Mouse (Mus musculus): ENCODE results near the gene Chrdl2.
A peak's percentile ranks its signal among the peaks of the same experiment; 100 is the strongest.

Gene Chrdl2

GRCm38 (mm10) chr7:99979546-99980131 is 26.3 kb upstream of the Chrdl2 start:
- TF ChIP-seq GATA4 (IDR thresholded peaks at IDR 0.05; ENCODE audit: insufficient replicate concordance, low read length) = no peak

DNA sequence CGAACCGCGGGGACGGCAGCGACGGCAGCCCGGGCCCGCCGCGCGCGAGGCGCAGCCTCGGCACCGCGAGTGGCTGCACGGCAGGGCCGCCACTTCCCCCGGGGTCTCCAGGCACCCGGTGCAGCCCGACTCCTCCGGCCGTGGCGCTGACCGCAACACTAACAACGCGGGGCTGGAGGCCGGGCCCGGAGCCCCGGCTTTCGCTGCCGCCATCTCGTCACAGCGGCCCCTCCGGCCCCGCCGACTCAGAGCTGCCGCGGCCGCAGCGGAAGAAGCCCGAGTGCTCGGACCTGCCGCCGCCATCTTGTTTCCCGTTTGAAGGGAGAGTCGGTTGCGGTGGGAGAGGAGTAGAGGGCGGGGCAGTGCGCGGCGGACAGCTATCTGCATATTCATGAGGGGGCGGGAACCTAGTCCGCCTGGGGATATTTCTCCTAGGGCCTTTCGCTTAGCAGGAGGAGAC is 25.8 kb upstream of the Chrdl2 start, which contains the start of gene Rnf169:
Rnf169 (minus strand) TSS at position 317 of the 460 bp plus-strand sequence.
- peak; percentile 40; the same call in 1 of the 2 replicates for TF ChIP-seq GATA4 (IDR thresholded peaks at IDR 0.05; ENCODE audit: insufficient replicate concordance, low read length)

- no peak for TF ChIP-seq GATA4 (IDR thresholded peaks at IDR 0.05; ENCODE audit: insufficient replicate concordance, low read length)
Observed at GRCm38 (mm10) chr7:99981311-99981710, 24.7 kb upstream of the Chrdl2 start.

DNA sequence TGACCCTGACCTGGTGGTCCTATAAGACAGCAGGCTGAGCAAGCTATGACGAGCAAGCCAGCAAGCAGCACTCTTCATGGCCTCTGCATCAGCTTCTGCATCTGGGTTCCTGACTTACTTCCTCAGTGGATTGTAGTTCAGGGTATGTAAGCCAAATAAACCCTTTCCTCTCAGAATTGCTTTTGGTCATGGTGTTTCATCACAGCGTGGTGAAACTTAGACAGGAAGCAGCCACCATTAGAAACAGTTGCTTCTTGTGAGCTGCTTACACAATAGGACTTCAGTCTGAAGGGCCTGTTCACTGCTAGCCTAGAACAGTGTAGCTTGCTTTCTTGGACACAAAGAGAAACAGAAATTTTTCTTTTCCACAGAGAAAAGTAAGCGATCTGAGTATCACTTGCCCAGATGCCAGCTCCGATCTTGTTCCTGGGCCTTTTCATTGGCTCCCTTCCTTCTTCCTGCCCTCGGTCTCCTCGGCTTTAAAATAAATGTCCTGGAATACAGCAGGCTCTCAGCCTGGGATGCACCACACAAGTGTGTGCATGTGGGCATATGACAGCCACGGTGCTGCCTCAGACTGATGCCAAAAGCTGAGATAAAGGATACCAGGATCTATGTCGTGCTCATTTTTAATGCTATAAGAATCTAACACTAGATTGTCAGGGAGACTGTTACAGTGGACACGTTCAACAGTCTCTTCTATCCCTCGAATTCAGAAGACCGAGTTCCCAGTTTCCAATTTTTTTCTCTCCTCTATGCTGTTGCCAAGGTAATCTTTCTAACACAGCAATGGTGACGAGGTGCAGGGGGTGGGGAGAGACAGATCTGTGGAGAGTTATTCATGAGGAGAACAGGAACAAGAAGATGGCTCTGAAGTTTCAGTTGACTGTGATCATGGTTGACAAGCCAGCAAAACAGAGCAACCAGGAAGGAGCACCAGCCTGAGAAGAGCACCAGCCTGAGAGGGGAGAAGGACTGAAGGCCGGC is 23.4 kb upstream of the Chrdl2 start:
- no peak for TF ChIP-seq GATA4 (IDR thresholded peaks at IDR 0.05; ENCODE audit: insufficient replicate concordance, low read length)

DNA sequence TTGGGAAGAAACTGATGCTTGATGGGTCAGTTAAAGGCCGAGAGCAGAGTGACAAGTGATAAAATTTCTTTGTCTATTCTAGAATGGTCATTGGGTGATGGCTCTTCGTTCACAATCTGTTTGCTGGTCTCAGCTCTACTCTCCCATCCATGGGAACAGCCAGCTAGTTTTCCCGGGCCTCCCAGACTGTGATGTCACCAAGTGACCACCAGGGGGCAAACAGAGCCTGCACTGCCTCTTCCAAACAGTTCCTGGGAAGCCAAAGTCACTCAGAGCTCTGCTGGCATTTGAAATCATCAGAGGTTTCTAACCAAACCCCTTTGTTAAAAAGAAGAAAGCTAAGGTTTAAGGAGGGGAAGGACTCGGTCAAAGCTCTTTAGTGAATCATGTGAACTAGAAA is 17.2 kb upstream of the Chrdl2 start:
- TF ChIP-seq GATA4 (IDR thresholded peaks at IDR 0.05; ENCODE audit: insufficient replicate concordance, low read length) = no peak

DNA sequence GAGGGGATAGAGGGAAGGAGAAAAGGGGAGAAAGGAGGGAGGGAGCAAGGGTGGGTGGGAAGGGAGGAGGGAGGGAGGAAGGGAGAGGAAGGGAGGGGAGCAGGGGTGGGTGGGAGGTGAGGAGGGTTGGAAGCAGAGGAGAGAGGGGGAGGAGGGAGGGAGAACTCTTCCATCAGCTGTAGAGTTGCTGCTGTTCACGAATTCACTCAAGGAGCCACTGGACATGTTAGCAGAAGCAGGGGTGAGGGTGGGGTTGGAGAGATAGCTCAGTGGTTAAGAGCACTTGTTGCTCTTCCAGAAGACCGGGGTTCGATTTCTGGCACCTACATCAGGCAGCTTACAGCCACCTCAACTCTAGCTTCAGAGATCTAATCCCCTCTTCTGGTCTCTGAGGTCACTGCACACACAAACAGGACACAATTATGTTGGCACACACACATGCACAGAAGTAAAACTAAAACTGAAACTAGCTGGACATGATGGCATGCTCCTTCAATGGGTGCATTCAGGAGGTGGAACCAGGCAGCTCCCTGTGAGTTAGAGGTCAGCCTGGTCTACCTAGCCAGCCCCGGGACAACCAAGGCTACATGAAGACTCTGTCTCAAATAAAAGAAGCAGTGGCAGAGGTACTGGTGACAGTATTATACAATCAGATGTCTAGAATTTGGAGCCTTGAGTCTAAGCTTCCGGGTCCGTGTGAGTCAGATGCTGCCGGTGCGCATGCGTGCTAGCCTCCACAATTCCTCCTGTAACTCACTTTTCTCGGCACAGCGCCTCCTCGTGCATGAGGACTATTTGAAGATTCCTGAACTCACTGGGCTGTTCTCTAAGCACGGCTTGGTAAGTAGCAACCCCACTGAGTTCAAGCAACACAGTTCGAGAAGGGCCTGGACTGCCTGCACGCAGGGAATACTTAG is 15.9 kb upstream of the Chrdl2 start:
- TF ChIP-seq GATA4 (IDR thresholded peaks at IDR 0.05; ENCODE audit: insufficient replicate concordance, low read length) = no peak

- no peak for TF ChIP-seq GATA4 (IDR thresholded peaks at IDR 0.05; ENCODE audit: insufficient replicate concordance, low read length)
Observed at GRCm38 (mm10) chr7:99990990-99991707, 14.8 kb upstream of the Chrdl2 start.

DNA sequence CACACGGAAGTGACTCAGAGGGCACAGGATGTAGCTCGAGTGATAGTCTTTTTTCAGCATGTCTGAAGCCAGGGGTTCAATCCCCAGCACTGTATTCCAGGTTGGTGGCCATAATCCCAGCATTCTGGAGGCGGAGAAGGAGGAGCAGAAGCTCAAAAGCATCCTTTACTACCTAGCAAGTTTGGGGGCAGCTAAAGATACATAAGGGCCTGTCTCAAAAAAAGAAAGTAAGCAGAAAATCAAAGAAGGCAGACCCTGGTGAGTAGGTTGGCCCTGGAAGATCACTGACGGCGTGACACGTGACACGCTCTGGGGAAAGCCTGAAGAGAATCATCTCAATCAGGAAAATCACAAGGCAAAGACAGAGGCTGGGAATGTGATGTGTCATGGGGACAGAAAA is 12.8 kb upstream of the Chrdl2 start:
- no peak for TF ChIP-seq GATA4 (IDR thresholded peaks at IDR 0.05; ENCODE audit: insufficient replicate concordance, low read length)

- no peak for TF ChIP-seq GATA4 (IDR thresholded peaks at IDR 0.05; ENCODE audit: insufficient replicate concordance, low read length)
Observed at GRCm38 (mm10) chr7:99995186-99995585, 10.8 kb upstream of the Chrdl2 start.

GRCm38 (mm10) chr7:99998668-99999067 is 7.3 kb upstream of the Chrdl2 start:
- TF ChIP-seq GATA4 (IDR thresholded peaks at IDR 0.05; ENCODE audit: insufficient replicate concordance, low read length) = no peak

GRCm38 (mm10) chr7:100003781-100004180 is 2.2 kb upstream of the Chrdl2 start:
- TF ChIP-seq GATA4 (IDR thresholded peaks at IDR 0.05; ENCODE audit: insufficient replicate concordance, low read length) = no peak

DNA sequence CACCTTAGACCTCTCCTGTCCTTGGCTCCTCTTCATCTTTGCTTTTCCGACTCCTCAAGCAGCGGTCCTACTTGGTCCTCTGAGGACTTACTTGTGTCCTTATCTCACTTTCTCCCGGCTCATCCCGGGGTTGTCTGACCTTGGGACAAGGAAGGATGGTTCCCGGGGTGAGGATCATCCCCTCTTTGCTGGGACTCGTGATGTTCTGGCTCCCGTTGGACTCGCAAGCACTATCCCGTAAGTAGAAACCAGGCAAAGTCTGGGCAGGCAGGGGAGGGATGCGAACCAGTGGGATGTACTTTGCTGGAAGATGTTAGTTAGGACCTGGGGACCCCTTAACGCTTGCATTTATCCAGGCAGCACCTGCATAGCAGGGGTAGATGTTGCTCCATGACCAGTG is 439 bp downstream of the Chrdl2 start:
- TF ChIP-seq GATA4 (IDR thresholded peaks at IDR 0.05; ENCODE audit: insufficient replicate concordance, low read length) = no peak

- no peak for TF ChIP-seq GATA4 (IDR thresholded peaks at IDR 0.05; ENCODE audit: insufficient replicate concordance, low read length)
Observed at GRCm38 (mm10) chr7:100008765-100009164, 2.8 kb downstream of the Chrdl2 start.

- TF ChIP-seq GATA4 (IDR thresholded peaks at IDR 0.05; ENCODE audit: insufficient replicate concordance, low read length) = no peak
Observed at GRCm38 (mm10) chr7:100009640-100010039, 3.7 kb downstream of the Chrdl2 start.

All from liver, adult (tissue).